Mouse (Mus musculus) embryonic facial prominence, embryonic 13.5 days (tissue): Measurements from ENCODE around the gene Srrm4. TPM values are rescaled to one million over a fixed set of nuclear protein-coding genes. Genes with fewer than 3 reads are reported as not detected.

Experiments used
- ATAC-seq: fragments of 200-750 bp; cut with Nextera tagmentation; 2 replicates; pipeline ENCODE4 v1.8.0; 2017; ENCODE audit warnings: low read depth; ENCODE audit not compliant: insufficient number of reproducible peaks, insufficient read depth, low FRiP score, low TSS enrichment
- H3K27ac ChIP-seq: fragments of 300-500 bp; sonication (generic); 2 replicates; pipeline ENCODE4 v1.5.1; 2015; ENCODE audit warnings: moderate library complexity, mild to moderate bottlenecking, inconsistent platforms
- H3K27me3 ChIP-seq: fragments of 300-500 bp; sonication (generic); 2 replicates; pipeline ENCODE4 v1.6.1; 2015; ENCODE audit warnings: mild to moderate bottlenecking, inconsistent platforms
- H3K36me3 ChIP-seq: fragments of 300-500 bp; sonication (generic); 2 replicates; pipeline ENCODE4 v1.6.1; 2015; ENCODE audit warnings: mild to moderate bottlenecking, inconsistent platforms
- H3K4me1 ChIP-seq: fragments of 300-500 bp; sonication (generic); 2 replicates; pipeline ENCODE4 v1.6.1; 2015; ENCODE audit warnings: inconsistent platforms
- H3K4me2 ChIP-seq: fragments of 300-500 bp; sonication (generic); 2 replicates; pipeline ENCODE4 v1.6.1; 2015; ENCODE audit warnings: moderate library complexity, mild to moderate bottlenecking, inconsistent platforms
- H3K4me3 ChIP-seq: fragments of 300-500 bp; sonication (generic); 2 replicates; pipeline ENCODE4 v1.5.1; 2015; ENCODE audit warnings: mild to moderate bottlenecking, inconsistent platforms
- H3K9ac ChIP-seq: fragments of 300-500 bp; sonication (generic); 2 replicates; pipeline ENCODE4 v1.6.1; 2015; ENCODE audit warnings: mild to moderate bottlenecking, inconsistent platforms
- H3K9me3 ChIP-seq: fragments of 300-500 bp; sonication (generic); 2 replicates; pipeline ENCODE4 v1.6.1; 2016; ENCODE audit warnings: inconsistent platforms
- WGBS: fragments of 180-500 bp; shearing (Covaris S2); methylation state at CpG from one replicate; pipeline ENCODE4 v1.1.7; 2015; ENCODE audit warnings: mixed read lengths; 5-methylcytosine and 5-hydroxymethylcytosine counted together
- polyA plus RNA-seq: library from polyadenylated mRNA; unstranded; fragments of >200 nt; fragmentation: Nextera tagmentation; extraction: Ambion mirVana; gene quantifications from 2 replicates; pipeline ENCODE4 v1.2.1, GENCODE M21; 2015

The Srrm4 gene
- polyA plus RNA-seq, 1 experiment from 2014 or later = 0.51 TPM

GRCm38 (mm10) chr5:116392603-116393002, 199.0 kb downstream of the Srrm4 start:
- H3K36me3 ChIP-seq = no peaks in the 10 kb centered on the region
- no peak overlapping the region for H3K4me2 ChIP-seq
- ATAC-seq = no peak
- no peak overlapping the region for H3K4me3 ChIP-seq
- H3K27ac ChIP-seq = no peak overlapping the region
- no peaks in the 10 kb centered on the region for H3K27me3 ChIP-seq
- WGBS = 82% methylated on average over 9 of the region's 9 CpGs
- no peak overlapping the region for H3K9ac ChIP-seq
- no peaks in the 10 kb centered on the region for H3K9me3 ChIP-seq
- H3K4me1 ChIP-seq = peaks cover 13% of the 10 kb centered on the region

- Histone ChIP-seq H3K27ac (peak overlapping the region; percentile 55; the same call in 1 of the 2 replicates), H3K9ac (no peak overlapping the region), H3K9me3 (no peaks in the 10 kb centered on the region), H3K27me3 (no peaks in the 10 kb centered on the region), H3K4me3 (no peak overlapping the region), H3K4me2 (peak overlapping the region; percentile 20), H3K36me3 (no peaks in the 10 kb centered on the region), H3K4me1 (peaks cover 13% of the 10 kb centered on the region)
- 40% methylated on average over 15 of the region's 15 CpGs for WGBS
- no peak; the same call in 1 of the 2 replicates for ATAC-seq
Observed at GRCm38 (mm10) chr5:116389856-116390542, 201.6 kb downstream of the Srrm4 start.

- H3K4me1 ChIP-seq = peaks cover 13% of the 10 kb centered on the region
- no peaks in the 10 kb centered on the region for H3K27me3 ChIP-seq
- WGBS = 75% methylated on average over 4 of the region's 4 CpGs
- no peak overlapping the region for H3K9ac ChIP-seq
- no peak for ATAC-seq
- no peaks in the 10 kb centered on the region for H3K36me3 ChIP-seq
- peak overlapping the region; percentile 20; the same call in 1 of the 2 replicates for H3K4me2 ChIP-seq
- H3K27ac ChIP-seq = peak overlapping the region; percentile 55; the same call in 1 of the 2 replicates
- no peak overlapping the region for H3K4me3 ChIP-seq
- H3K9me3 ChIP-seq = no peaks in the 10 kb centered on the region
Observed at GRCm38 (mm10) chr5:116389321-116389720, 202.3 kb downstream of the Srrm4 start.

Other genes starting within 250 kb of the Srrm4 start
- 8.4 and 11.0 TPM in 2 replicates for gene Hspb8, start 169.0 kb downstream of the Srrm4 start, polyA plus RNA-seq